Mouse (Mus musculus) brain, embryonic 18.5 days (tissue): ENCODE data around the gene Tmem178.

Experiments
- DNase-seq: peaks from one replicate; pipeline ENCODE4 v3.0.0-alpha.2; 2012; ENCODE audit warnings: low read depth, low spot score

The Tmem178 gene

DNA sequence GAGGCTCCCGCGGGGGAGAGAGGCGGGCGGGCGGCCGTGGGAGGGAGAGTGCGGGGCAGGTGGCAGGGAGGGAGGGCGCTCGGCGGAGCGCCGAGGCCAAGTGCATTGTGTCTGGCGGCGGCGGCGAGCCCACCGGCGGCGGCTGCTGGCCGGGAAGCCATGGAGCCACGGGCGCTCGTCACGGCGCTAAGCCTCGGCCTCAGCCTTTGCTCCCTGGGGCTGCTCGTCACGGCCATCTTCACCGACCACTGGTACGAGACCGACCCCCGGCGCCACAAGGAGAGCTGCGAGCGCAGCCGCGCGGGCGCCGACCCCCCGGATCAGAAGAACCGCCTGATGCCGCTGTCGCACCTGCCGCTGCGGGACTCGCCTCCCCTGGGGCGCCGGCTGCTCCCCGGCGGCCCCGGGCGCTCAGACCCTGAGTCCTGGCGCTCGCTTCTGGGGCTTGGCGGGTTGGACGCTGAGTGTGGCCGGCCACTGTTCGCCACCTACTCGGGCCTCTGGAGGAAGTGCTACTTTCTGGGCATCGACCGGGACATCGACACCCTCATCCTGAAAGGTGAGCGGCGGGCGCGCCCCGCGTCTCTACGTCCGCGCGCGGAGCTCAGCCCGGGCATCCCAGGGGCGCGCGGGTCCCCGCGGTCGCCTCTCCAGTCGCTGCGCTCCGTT, at the start of gene Tmem178:
Gene Tmem178, plus strand, starts transcription at position 103 of the 669 bp plus-strand sequence.
- DNase-seq, result no peak

GRCm38 (mm10) chr17:80896481-80896880, 48.0 kb upstream of the Tmem178 start:
- no peak for DNase-seq

- DNase-seq, result no peak
Observed at GRCm38 (mm10) chr17:80897709-80898440, 46.6 kb upstream of the Tmem178 start.

- DNase-seq, result no peak
Observed at GRCm38 (mm10) chr17:80899513-80900199, 44.8 kb upstream of the Tmem178 start.

DNA sequence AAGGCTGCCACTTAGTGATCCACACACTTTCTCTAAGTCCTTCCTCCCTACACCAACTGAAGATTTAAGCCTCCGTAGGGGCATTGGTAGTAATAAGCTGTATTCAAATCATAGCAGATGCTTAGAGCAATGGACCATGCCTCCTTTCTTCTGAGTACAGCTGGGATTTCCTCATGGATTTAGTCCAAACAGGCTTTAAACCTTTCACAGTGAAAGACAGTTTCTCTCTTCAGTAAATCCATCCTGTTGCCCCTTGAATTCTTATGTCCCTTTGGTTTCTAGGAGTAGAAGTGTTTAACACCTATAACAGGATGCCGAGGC, 44.3 kb upstream of the Tmem178 start:
- no peak for DNase-seq

- DNase-seq, result no peak
Observed at GRCm38 (mm10) chr17:80901885-80902284, 42.5 kb upstream of the Tmem178 start.

DNA sequence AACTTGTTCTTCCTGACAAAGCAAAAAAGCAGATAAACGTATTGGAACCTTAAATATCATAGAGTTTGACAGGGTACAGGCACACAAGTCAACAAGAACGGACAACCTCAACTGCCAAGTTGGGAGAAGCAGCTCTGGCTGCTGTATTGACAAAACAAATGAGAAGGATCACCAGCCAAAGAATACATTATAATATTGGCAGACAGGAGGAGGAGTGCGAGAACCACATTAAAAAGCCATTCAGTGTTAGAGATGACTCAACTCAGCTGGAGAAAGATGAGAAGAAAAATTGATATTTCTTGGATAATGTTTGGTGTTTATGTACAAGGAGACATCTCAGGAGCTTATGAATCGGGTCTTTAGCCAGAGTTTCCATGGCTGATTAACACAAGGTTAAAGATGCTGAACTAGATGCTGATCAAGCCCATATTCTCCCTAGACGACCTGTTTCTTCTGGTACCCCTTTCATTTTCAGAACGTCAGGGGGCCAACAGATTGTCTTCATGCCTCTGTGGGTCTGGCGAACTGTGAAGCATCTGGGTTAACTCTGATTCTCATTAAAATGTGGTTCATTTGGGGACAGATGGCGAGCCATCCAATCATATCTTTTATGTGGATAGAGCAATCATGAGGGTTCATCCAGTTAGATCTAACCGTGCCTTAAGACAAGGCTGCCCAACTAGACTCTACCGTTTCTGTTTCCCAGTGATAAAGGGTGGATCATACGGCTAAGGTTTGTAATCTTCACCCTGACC, 41.1 kb upstream of the Tmem178 start:
- no peak for DNase-seq

DNA sequence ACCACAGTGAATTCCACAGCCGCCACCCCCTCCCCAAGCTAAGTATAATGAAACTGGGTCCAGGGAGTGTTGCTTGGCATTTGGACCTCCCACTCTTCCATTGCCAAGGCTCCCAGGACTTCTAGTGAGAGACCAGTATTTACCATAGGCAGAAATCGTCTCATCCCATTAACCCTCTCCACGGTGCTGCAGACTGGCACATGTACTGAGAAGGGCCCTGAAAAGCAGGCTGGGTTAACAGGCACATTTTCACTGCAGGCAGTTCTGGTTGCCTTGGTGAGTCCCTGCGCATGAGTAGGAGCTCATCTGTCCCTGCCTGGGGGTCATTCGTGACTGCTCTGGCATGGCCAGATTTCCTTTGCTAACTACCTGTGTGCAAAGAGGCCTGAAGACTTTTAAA, 40.4 kb upstream of the Tmem178 start:
- DNase-seq, result no peak

- no peak for DNase-seq
Observed at GRCm38 (mm10) chr17:80915666-80916065, 28.8 kb upstream of the Tmem178 start.

GRCm38 (mm10) chr17:80919261-80919660, 25.2 kb upstream of the Tmem178 start:
- DNase-seq, result no peak

GRCm38 (mm10) chr17:80921286-80922134, 22.9 kb upstream of the Tmem178 start:
- DNase-seq, result peak; percentile 65

DNA sequence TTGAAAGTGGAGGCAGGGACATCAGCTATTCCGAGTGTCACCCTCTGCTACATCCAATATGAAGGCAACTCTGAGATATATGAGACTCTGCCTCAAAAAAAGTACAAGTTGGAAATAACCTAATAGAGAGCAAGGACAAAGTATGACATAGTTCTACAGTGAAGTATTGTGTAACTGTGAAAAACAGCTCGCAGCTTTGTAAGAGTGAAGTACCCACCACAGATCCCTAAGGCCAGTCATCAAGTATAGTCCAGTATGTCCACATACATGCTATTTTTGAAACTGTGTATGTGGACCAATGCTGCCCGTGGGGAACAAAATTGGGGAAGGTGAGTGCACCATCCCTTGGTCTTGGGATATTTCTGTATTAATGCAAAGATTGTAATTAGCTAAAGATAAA, 18.9 kb upstream of the Tmem178 start:
- no peak for DNase-seq

DNA sequence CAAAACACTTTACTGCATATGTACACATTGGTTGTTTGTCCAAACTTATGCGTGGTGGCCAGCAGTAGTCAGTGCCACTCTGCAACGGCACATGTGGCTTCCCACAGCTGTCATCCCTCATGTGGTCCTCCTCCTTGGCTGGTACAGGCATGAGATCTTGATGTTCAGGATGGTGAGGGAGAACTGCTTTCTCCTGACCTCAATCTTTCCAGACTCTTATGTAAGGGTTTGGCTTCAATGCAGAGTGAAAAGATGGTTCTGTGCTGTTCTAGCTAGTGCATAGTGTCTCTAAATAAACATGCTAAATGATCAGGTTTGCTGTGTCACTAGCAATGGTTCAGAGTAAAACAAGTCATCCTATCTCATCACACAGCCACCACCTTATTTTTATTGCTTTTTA, 17.3 kb upstream of the Tmem178 start:
- DNase-seq, result no peak

- no peak for DNase-seq
Observed at GRCm38 (mm10) chr17:80932716-80933115, 11.7 kb upstream of the Tmem178 start.

GRCm38 (mm10) chr17:80933401-80934029, 10.9 kb upstream of the Tmem178 start:
- DNase-seq, result no peak

DNA sequence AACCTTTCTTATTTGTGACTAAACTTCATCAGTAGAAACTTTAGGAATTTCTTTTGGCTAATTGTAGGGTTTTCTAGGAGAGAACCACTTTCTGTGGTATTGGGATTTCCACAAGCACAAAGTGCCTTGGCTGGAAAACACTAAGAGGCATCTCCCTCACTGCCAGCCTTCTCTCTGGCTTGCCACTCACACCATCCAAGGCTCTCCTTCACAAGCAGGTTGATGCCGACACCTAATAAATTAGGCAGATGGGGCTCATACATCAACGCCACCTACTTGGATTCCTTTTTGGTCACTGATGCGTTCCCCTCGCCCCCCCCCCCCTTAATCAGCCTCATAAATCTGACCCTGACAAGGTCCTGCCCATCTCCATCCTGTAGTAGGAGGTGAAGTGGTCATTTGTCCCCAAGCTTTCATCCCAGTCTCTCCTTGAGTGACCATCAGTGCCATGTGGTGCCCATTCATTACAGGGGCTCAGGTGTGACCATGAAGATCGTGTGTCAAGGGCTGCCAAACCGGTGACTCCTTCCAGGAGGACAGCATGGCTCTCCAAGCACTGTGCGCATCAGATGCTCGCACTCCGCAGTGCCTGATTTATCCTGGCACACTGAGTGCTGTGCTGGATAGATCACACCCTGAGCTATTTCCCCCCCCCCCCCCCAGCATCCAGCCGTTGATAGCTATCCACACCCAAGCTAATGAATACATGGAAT, 8.5 kb upstream of the Tmem178 start:
- no peak for DNase-seq

DNA sequence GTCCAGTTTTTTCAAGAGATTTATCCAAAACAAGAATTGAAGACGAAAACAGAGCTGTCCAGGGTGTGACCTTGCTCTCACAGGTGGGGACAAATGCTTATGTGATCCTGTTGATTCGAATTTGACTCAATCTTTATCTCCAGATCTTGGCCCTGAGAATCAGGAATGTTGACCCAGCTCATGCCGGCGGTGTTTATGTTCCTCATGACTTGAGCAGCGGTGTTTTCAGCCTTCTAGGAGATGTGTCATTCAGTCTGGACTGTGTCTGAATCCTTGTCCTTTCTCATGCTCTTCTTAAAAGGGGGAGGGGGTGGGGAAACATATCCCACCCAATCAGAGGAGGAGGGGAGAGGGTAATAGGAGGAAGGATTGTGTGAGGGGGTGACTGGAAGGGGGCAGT, 7.9 kb upstream of the Tmem178 start:
- no peak for DNase-seq

GRCm38 (mm10) chr17:80939833-80940232, 4.6 kb upstream of the Tmem178 start:
- DNase-seq, result no peak

DNA sequence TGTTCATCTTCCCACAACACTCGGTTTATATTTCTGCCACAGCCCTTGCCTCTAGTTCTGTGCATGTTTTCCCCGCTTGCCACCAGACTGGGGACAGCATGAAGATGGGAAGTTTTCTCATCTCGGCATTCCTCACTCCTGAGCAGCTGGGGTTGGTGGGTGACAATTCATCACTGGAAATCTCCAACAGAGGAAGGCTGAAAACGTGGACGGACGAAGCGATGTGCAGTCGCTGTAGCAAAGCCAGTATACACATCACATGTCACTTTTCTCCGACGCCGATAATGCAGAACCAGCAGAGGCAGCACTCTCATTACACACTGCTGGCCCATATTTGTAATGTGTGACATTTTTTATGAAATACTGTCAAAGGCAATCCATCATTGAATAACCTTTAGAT, 2.6 kb upstream of the Tmem178 start:
- no peak for DNase-seq
